Mouse (Mus musculus): ENCODE results near the gene Gcnt3.

Gene Gcnt3

DNA sequence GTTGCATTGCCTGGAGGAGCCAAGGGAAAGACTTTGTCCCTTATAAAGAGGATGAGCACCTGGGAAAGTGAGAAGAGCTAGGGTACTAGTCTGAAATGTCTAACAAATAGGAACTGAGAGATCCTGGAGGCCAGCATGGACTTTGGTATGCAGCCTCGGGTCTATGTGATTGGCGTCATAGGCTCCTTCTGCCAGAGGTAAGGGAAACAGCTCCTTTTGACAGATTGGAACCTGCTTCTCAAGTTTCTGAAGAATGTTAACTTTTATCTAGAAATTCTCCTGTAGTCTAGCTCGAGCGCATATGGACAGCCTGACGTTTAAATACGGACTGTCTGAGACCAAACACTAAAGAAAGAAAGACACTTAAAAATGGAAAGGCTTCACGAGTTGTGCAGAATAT lies at the start of gene Gcnt3:
Gcnt3 (minus strand) TSS at position 101 of the 400 bp plus-strand sequence.
- no peak for DNase-seq

DNA sequence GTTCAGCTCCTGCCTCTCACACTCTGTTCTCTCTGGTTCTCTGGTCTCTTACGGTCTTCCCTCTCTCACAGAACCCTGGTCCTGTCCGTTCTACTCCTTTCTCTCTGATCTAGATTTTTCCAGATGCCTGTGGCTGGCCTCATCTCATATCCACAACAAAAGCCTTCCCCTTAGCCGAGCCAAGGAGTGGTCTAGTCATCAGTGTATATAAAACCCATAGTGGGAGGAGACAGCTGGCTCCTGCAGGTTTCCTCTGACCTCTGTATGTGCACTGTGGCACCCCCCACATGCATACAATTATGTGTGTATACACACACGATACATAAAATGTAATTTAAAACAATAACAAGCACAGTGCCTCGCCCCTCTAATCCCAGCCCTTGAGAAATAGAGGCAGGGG lies 49.5 kb upstream of the Gcnt3 start:
- DNase-seq = no peak

DNA sequence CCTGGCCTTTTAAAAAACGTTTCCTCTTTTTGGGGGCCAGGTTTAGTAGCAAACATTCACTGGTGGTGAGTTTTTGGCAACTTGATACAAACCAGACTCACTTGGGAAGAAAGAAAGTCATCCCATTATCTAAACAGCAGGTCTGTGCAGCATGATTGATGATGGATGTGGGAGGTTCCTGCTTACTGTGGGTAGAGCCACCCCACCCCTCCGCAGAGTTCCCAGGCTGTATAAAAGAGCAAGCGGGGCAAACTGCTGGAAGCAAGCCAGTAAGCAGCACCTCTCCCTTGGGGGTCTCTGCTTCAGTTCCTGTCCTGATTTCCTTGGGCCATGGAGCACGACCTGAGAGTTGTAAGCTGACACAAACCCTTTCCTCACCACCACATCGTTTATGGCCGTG lies 48.2 kb upstream of the Gcnt3 start:
- DNase-seq = no peak

DNA sequence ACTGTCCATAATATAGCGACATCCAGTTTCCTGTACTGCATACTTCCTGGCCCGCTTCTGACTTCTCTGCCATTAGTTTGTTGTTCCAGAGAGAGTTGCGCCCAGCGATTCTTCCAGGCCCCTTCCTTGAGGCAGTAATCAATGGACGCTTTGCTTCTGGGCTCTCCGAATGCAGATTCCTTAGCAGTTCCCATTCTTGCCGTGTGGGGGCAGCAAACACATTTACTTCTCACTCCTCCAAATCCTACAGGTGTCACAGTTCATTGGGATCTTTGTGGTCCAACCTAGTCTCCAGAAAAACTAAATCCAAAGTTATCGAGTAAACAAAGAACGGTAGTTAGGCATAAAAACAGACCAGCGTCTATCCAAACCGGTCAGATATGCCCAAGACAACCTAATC lies 46.2 kb upstream of the Gcnt3 start:
- peak; percentile 38 to 44 for DNase-seq

DNA sequence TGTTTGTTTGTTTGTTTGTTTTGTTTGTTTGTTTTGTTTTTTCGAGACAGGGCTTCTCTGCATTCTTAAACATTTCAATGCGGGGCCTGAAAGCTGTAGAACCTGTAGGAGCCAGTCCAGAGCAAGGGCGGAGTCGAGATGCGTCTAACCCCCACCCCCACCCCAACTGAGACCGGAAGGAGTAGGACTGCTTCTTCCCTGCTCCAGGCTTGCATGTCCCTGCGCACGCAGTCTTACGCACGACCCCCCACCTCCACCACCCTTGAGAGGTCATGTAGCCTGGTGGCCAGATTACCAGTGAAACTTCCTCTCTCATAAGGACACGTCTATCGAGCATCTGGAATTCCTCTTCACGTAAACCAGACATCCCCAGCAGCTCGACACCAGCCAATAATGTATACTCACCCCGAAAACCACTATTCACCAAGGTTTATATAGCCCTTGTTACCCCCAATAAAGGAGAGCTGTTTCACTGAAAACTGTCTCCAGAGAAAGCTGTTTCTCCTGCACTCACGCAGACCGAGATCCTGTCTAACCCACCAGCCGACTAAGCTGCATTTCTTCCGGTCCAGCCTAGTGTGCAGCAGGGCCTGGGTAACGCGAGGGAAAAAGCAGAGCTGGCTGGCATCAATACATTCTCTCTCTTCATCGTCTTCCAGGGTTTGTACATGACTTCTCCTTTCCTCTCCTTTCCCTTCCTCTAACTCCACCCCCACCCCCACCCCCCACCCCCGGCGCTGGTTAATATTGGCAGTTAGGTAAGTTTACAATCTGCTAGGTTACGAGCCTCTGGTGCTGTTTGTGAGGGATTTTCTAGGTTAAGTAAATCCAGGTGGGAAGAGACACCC lies 44.7 kb upstream of the Gcnt3 start:
- no peak for DNase-seq

- DNase-seq = no peak
Observed at GRCm38 (mm10) chr9:70081767-70082166, 43.9 kb upstream of the Gcnt3 start.

DNA sequence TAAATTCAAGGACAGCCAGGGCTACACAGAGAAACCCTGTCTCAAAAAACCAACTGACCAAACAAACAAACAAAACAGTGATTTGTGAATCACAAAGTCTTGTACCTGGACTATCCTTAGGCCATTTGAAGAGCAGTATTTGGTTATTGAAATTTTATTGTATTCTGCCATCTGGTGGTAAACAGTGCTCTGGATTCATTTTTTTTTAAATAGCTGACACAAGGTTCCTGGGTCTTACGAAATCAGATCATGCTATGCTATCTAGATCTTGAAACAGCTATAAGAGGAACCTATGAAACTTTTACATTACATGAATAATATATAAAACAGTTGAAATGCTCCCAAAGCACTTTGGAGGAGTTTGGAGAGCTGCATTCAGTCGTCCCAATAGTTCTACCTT lies 43.1 kb upstream of the Gcnt3 start:
- DNase-seq = no peak

DNA sequence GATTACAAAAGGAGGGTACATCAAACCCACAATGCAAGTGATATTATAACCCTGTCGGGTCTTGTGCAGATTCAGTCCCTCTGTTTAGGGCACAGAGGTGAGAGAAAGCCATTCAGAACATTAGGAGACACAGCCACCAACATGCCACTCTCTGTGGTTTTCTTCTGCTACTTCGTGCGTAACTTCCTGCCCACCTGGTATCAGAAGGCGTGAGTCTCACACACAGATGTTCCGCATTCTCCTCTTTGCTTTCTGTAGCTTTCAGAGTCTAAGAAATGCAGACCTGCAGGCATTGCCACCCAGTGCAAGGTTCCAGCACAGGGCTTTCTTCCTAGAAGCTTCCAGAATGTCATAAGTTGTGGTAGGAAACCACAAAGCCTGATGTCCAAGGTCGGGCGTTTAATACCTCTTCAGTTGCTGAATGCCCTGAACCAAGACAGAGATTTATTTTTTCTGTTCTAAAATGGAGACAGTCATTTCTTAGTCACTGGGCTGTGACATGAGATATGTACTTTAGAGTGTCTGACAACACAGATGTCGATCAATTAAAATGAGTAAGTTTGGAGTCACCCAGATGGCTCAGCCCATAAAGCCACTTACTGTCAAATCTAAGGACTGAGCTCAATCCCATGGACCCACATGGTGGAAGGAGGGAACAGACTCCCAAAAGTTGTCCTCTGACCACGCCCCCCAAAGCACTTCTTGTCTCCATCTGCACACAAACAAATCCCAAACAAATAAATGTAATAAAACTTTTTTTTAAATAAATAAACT lies 42.3 kb upstream of the Gcnt3 start:
- peak; percentile 63 to 77 for DNase-seq

- DNase-seq = no peak
Observed at GRCm38 (mm10) chr9:70078034-70078433, 40.1 kb upstream of the Gcnt3 start.

DNA sequence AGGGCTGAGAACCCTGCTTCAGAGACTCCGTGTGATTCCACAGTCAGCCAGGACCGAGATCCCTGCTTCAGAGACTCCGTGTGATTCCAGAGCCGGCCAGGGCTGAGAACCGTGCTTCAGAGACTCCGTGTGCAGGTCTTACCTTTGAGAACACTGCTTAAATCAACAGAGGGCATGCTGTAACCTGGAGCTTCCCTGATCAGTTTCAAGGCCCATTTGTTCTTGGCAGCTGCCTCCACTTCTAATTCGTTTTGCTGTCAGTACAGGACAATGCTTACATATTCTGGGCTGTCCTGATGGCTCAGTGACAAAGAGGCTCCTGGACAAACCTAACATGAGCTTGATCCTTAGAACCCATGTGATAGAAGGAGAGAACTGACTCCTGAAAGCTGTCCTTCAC lies 39.3 kb upstream of the Gcnt3 start:
- DNase-seq = no peak

DNA sequence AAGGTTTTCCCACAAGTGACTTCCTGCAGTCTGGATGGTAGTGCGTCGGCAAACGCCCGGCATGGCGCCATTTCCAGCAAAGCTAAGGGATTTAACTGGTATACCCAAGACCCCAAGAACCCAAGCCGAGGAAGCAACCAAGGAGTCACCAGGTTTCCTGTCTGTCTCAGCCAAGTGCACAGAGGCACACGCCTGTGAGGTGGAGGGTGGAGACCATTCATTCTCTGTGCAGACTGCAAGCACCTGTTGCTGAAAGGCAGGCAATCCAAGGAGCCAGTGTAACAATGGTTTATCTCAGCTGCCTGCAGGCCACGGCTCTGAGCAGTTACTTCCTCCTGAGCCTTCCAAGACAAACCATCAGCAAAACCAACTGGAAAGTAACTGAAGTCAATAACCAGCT lies 34.5 kb upstream of the Gcnt3 start:
- peak; percentile 44 to 72 for DNase-seq

DNA sequence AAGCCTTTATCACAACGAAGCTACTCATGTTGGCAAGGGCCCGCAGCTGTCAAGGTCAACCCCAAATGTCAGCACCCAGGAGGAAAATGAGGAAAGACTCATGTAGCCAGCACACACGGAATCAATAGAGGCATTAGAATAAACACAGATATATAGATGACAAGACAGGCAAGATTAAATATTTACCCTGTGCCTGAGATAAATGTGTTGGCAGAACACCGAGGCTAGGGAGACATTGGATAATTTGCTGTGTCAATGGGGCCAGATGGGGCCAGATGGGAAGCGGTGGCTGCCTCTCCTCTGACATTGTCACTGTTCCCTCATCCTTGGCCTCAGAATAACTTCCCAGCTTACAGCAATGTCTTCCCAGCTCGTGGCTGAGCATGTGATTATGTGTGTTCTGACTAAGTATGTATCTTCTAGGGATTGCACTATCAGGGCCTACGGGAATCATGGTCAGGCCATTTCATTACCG lies 32.1 kb upstream of the Gcnt3 start:
- no peak for DNase-seq

DNA sequence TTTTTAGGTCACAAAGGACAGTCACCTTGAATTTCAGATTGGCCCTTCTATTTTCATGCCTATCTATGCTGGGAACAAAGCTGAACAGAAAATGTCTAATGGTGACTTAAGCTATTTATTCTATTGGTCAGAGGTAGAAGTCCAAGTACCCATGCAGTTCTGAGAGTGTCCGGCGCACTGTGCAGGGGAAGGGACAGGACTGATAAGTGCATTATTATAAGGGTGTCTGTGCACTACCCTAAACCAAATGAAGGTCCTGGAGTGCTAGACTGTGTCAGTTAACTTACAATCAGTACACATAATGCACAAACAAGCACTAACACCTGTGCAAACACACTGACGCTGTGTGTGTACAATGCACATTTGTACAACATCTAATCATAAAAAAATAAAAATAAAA lies 29.6 kb upstream of the Gcnt3 start:
- no peak for DNase-seq

- DNase-seq = no peak
Observed at GRCm38 (mm10) chr9:70062012-70062411, 24.1 kb upstream of the Gcnt3 start.

DNA sequence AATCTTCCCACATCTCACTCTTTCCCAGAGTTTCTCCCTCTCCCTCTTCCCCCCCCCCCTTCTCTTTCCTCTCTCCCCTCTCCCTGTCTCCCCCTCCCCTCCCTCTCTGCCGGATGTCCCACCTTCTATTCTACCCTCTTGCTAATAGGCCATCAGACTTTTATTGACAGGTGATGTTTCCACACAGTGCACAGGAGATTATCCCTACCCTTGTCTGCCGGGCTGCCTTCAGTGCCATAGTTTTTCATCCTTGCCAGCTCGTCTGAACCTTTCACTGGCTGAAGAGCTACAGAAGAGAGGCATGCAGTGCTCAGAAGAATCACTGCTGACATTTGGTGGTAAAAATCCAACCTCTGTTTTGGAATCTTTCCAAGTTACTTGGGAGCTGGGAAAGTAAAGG lies 15.5 kb upstream of the Gcnt3 start:
- DNase-seq = no peak

GRCm38 (mm10) chr9:70052730-70053129 lies 14.8 kb upstream of the Gcnt3 start:
- DNase-seq = no peak

- DNase-seq = no peak
Observed at GRCm38 (mm10) chr9:70049839-70050238, 12.0 kb upstream of the Gcnt3 start.

- no peak for DNase-seq
Observed at GRCm38 (mm10) chr9:70049416-70049783, 11.5 kb upstream of the Gcnt3 start.

GRCm38 (mm10) chr9:70048751-70049415 lies 11.0 kb upstream of the Gcnt3 start:
- no peak for DNase-seq

- DNase-seq = no peak
Observed at GRCm38 (mm10) chr9:70048280-70048679, 10.4 kb upstream of the Gcnt3 start.

DNA sequence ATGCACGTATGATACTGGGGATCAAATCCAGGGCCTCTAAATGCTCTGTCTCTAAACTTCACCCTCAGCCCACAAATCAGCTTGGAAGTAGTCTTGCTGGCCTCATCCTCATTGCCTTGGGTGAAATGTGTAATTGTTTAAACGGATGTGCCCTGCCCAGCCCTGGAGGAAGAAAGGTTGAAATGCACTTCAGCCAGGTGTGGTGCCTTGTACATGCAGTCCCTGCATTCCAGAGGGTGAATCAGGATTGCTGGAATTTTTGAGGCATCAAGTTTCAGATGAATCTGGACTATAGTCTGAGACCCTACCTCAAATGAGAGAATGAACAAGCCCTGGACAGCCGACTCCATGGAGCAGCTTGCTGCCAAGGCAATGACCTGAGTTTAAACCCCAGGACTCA lies 10.0 kb upstream of the Gcnt3 start:
- DNase-seq = no peak

- DNase-seq = no peak
Observed at GRCm38 (mm10) chr9:70046255-70046654, 8.4 kb upstream of the Gcnt3 start.

DNA sequence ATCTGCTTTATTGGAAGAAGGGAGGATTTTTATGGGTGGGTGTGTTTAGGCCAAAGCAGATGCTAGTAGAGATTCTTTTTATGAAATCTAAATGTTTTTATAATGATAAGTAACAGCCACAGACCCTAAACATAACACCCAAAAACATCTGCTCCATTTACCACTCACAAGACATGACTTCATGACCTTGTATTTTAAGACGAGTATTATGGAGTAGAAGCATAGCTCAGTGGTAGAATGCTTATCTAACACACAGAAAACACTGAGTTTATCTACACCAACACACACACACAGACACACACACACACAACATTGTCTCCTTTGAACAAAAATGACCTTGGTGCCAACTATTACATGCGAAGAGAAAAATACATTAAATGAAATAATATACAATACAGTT lies 7.0 kb upstream of the Gcnt3 start:
- DNase-seq = no peak

- DNase-seq = no peak
Observed at GRCm38 (mm10) chr9:70042935-70043334, 5.0 kb upstream of the Gcnt3 start.

Measured in thymus, postnatal 36 days (tissue).